Mouse (Mus musculus): ENCODE measurements around the gene Zfhx3. TPM values are rescaled to one million over a fixed set of nuclear protein-coding genes. Genes with fewer than 3 reads are reported as not detected.

The Zfhx3 gene
- polyA plus RNA-seq, 1 experiment from 2014 or later: 32.2 TPM

DNA sequence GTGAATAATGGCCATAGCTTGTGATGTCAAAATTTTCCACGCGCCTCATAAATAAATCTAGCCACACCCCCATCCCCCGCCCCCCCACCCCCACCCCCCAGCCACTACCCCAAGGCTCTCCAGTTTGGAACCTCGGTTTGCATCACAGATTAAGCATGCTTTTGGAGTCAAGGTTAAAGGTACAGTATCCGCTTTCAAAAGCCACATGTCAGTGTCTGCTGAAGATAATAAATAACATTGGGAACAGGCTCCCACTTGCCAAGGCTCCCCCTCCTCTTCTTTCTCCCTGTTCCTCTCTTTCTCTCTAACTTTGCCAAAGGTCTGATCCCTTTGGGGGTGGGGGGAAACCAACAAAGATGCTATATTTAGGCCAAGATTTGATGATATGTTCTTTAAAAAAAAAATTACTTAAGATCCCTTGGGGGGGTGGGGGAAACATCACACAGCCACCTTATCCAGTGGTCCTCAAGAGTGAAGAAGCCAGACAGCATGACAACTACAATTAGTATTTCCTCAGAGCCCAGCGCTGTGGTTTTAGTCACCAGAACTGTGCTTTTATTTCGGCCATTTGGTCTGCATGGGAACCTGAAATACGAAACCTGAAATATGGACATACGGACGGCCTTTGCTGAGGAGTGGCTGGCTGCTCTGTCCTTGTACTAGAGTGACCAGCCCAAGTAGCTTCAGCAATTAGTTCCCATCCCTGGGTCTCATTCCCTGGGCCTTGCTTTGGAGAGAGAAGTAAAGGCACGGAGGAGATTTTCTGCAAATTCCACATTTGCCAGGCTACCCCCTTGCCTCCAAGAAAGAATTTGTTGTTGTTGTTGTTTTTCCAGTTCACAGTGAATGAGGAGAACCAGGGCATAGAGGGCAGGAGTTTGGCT, 84.4 kb downstream of the Zfhx3 start:
- Histone ChIP-seq H3K27ac (ENCODE audit: low read depth, low read length) (no peak overlapping the region), H3K4me2 (ENCODE audit: low read depth, low read length) (no peak overlapping the region; the same call in 1 of the 2 replicates), H3K4me3 (ENCODE audit: low read depth, low read length) (no peak overlapping the region), H3K9me3 (ENCODE audit: control insufficient read depth, low read length) (no peaks in the 10 kb centered on the region), H3K36me3 (ENCODE audit: control insufficient read depth, insufficient read depth, low read length) (no peaks in the 10 kb centered on the region), H3K27me3 (ENCODE audit: control insufficient read depth, insufficient read depth, low read length) (no peaks in the 10 kb centered on the region), H3K4me1 (ENCODE audit: control insufficient read depth, insufficient read depth, low read length) (0 out of 2 replicates have a peak, but pooled peaks cover 3% of the 10 kb centered on the region), H3K9ac (replicated peaks; ENCODE audit: low read depth, low read length) (no peak overlapping the region)
- 66% methylated on average over 11 of the region's 11 CpGs for WGBS
- ATAC-seq (ENCODE audit: low read depth): no peak

DNA sequence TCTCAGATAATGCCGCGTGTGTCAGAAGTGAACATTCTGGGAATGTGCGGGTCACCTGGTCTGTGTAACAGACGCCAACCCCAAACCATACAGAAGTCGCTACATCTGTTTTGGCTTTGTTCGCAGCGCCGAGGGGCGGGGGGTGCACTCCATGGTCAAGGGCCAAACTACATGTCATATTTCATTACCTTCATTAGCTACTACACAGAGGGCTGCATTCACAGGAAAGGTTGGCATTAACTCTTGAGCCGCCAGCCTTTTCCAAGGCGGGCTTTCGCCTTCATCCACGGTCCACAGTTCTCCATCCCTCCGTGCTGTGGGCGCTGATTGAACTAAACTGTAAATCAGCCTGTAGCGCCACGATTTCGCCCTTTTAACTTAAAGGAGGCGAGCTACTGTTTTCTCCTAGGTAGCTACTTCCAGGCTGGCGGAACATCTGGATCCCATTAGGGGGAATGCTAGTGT, 85.1 kb downstream of the Zfhx3 start:
- WGBS: 36% methylated on average over 20 of the region's 20 CpGs
- H3K4me2 ChIP-seq (ENCODE audit: low read depth, low read length): peak overlapping the region; percentile 22
- no peak for ATAC-seq (ENCODE audit: low read depth)
- H3K36me3 ChIP-seq (ENCODE audit: control insufficient read depth, insufficient read depth, low read length): no peaks in the 10 kb centered on the region
- H3K27ac ChIP-seq (ENCODE audit: low read depth, low read length): no peak overlapping the region
- H3K9ac ChIP-seq (replicated peaks; ENCODE audit: low read depth, low read length): no peak overlapping the region
- H3K27me3 ChIP-seq (ENCODE audit: control insufficient read depth, insufficient read depth, low read length): no peaks in the 10 kb centered on the region
- H3K9me3 ChIP-seq (ENCODE audit: control insufficient read depth, low read length): no peaks in the 10 kb centered on the region
- no peak overlapping the region for H3K4me3 ChIP-seq (ENCODE audit: low read depth, low read length)
- H3K4me1 ChIP-seq (ENCODE audit: control insufficient read depth, insufficient read depth, low read length): 0 out of 2 replicates have a peak, but pooled peaks cover 3% of the 10 kb centered on the region

DNA sequence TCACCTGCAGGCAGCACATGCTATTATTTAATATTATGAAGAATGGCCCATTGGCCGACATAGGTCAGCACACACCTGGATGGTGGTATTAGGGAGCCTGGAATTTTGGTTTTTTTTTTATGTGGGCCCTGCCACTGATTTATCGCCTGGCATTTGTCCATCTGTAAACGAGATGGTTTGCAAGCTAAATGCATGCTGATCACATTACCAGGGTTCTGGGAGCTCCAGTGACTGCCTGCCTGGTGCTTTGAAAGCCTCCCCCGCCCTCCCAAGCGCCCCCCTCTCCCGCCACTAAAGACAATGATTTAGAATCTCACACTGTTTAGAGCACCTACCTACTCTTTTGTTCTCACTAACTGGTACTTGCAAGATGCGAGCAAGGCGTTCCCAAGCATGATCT, 86.0 kb downstream of the Zfhx3 start:
- Histone ChIP-seq H3K9ac (replicated peaks; ENCODE audit: low read depth, low read length) (no peak overlapping the region), H3K4me2 (ENCODE audit: low read depth, low read length) (no peak overlapping the region), H3K36me3 (ENCODE audit: control insufficient read depth, insufficient read depth, low read length) (no peaks in the 10 kb centered on the region), H3K4me3 (ENCODE audit: low read depth, low read length) (no peak overlapping the region), H3K27ac (ENCODE audit: low read depth, low read length) (no peak overlapping the region), H3K4me1 (ENCODE audit: control insufficient read depth, insufficient read depth, low read length) (0 out of 2 replicates have a peak, but pooled peaks cover 3% of the 10 kb centered on the region), H3K9me3 (ENCODE audit: control insufficient read depth, low read length) (no peaks in the 10 kb centered on the region), H3K27me3 (ENCODE audit: control insufficient read depth, insufficient read depth, low read length) (no peaks in the 10 kb centered on the region)
- 31% methylated on average over 8 of the region's 8 CpGs for WGBS
- no peak for ATAC-seq (ENCODE audit: low read depth)

DNA sequence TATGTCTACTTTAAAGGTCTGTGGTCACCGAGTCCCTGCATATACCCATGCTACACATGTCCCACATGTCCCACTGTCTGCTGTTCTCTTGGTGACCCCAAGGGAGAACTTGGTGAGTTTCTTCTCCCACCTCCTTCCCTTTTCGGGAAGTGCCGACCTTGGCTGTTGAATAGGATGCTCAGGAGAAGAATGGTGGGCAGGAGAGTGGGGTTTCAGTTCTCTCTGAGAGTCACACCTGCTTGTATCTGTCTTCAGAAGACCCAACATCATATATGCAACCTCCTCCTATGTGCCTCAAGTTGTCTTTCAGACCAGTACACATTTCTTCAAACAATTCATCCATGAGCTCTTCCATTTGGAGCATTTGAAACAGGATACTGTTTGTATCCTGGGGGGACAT, 88.7 kb downstream of the Zfhx3 start:
- H3K4me1 ChIP-seq (ENCODE audit: control insufficient read depth, insufficient read depth, low read length): 0 out of 2 replicates have a peak, but pooled peaks cover 3% of the 10 kb centered on the region
- H3K4me2 ChIP-seq (ENCODE audit: low read depth, low read length): no peak overlapping the region
- H3K4me3 ChIP-seq (ENCODE audit: low read depth, low read length): no peak overlapping the region
- H3K36me3 ChIP-seq (ENCODE audit: control insufficient read depth, insufficient read depth, low read length): no peaks in the 10 kb centered on the region
- H3K27ac ChIP-seq (ENCODE audit: low read depth, low read length): no peak overlapping the region
- no peaks in the 10 kb centered on the region for H3K9me3 ChIP-seq (ENCODE audit: control insufficient read depth, low read length)
- WGBS: 84% methylated on average over 3 of the region's 3 CpGs
- no peak for ATAC-seq (ENCODE audit: low read depth)
- no peaks in the 10 kb centered on the region for H3K27me3 ChIP-seq (ENCODE audit: control insufficient read depth, insufficient read depth, low read length)
- no peak overlapping the region for H3K9ac ChIP-seq (replicated peaks; ENCODE audit: low read depth, low read length)

GRCm38 (mm10) chr8:108034070-108034469, 91.6 kb downstream of the Zfhx3 start:
- Histone ChIP-seq H3K36me3 (ENCODE audit: control insufficient read depth, insufficient read depth, low read length) (no peaks in the 10 kb centered on the region), H3K27ac (ENCODE audit: low read depth, low read length) (no peak overlapping the region), H3K9me3 (ENCODE audit: control insufficient read depth, low read length) (no peaks in the 10 kb centered on the region), H3K9ac (replicated peaks; ENCODE audit: low read depth, low read length) (no peak overlapping the region), H3K27me3 (ENCODE audit: control insufficient read depth, insufficient read depth, low read length) (no peaks in the 10 kb centered on the region), H3K4me1 (ENCODE audit: control insufficient read depth, insufficient read depth, low read length) (0 out of 2 replicates have a peak, but pooled peaks cover 3% of the 10 kb centered on the region), H3K4me2 (ENCODE audit: low read depth, low read length) (no peak overlapping the region), H3K4me3 (ENCODE audit: low read depth, low read length) (no peak overlapping the region)
- 80% methylated on average over 3 of the region's 3 CpGs for WGBS
- no peak for ATAC-seq (ENCODE audit: low read depth)

GRCm38 (mm10) chr8:108034726-108035125, 92.3 kb downstream of the Zfhx3 start:
- H3K4me2 ChIP-seq (ENCODE audit: low read depth, low read length): no peak overlapping the region
- H3K9me3 ChIP-seq (ENCODE audit: control insufficient read depth, low read length): no peaks in the 10 kb centered on the region
- no peak overlapping the region for H3K4me3 ChIP-seq (ENCODE audit: low read depth, low read length)
- H3K9ac ChIP-seq (replicated peaks; ENCODE audit: low read depth, low read length): no peak overlapping the region
- ATAC-seq (ENCODE audit: low read depth): no peak
- H3K36me3 ChIP-seq (ENCODE audit: control insufficient read depth, insufficient read depth, low read length): no peaks in the 10 kb centered on the region
- WGBS: 82% methylated on average over 6 of the region's 6 CpGs
- H3K27me3 ChIP-seq (ENCODE audit: control insufficient read depth, insufficient read depth, low read length): no peaks in the 10 kb centered on the region
- H3K4me1 ChIP-seq (ENCODE audit: control insufficient read depth, insufficient read depth, low read length): 0 out of 2 replicates have a peak, but pooled peaks cover 3% of the 10 kb centered on the region
- H3K27ac ChIP-seq (ENCODE audit: low read depth, low read length): no peak overlapping the region

DNA sequence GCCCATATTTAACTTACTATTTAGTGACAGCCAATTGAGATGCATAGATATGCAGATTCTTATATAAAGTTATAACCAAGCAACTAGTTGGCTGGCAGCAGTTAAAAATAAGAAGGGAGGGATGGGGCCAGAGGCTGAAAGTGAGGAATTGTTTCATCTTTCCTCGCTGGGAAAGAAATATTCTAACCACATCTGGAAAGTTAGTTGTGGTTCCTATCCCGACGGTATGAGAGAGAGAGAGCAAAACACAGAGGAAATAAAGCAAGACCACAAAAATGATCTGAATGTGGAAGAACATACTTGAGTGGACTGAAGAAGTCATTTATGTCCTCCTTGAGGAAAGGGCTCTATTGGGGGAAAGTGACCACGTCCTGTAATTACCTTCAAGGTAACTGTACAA, 101.2 kb downstream of the Zfhx3 start:
- Histone ChIP-seq H3K9ac (replicated peaks; ENCODE audit: low read depth, low read length) (no peak overlapping the region), H3K4me1 (ENCODE audit: control insufficient read depth, insufficient read depth, low read length) (no peaks in the 10 kb centered on the region), H3K9me3 (ENCODE audit: control insufficient read depth, low read length) (no peaks in the 10 kb centered on the region), H3K4me2 (ENCODE audit: low read depth, low read length) (no peak overlapping the region), H3K4me3 (ENCODE audit: low read depth, low read length) (no peak overlapping the region), H3K27ac (ENCODE audit: low read depth, low read length) (no peak overlapping the region), H3K36me3 (ENCODE audit: control insufficient read depth, insufficient read depth, low read length) (no peaks in the 10 kb centered on the region), H3K27me3 (ENCODE audit: control insufficient read depth, insufficient read depth, low read length) (no peaks in the 10 kb centered on the region)
- WGBS: 87% methylated on average over 4 of the region's 4 CpGs
- ATAC-seq (ENCODE audit: low read depth): no peak

GRCm38 (mm10) chr8:108044185-108044584, 101.7 kb downstream of the Zfhx3 start:
- WGBS: 82% methylated on average over 3 of the region's 3 CpGs
- H3K27me3 ChIP-seq (ENCODE audit: control insufficient read depth, insufficient read depth, low read length): no peaks in the 10 kb centered on the region
- H3K9me3 ChIP-seq (ENCODE audit: control insufficient read depth, low read length): no peaks in the 10 kb centered on the region
- no peak overlapping the region for H3K4me2 ChIP-seq (ENCODE audit: low read depth, low read length)
- no peaks in the 10 kb centered on the region for H3K4me1 ChIP-seq (ENCODE audit: control insufficient read depth, insufficient read depth, low read length)
- H3K9ac ChIP-seq (replicated peaks; ENCODE audit: low read depth, low read length): no peak overlapping the region
- no peak overlapping the region for H3K27ac ChIP-seq (ENCODE audit: low read depth, low read length)
- no peak overlapping the region for H3K4me3 ChIP-seq (ENCODE audit: low read depth, low read length)
- ATAC-seq (ENCODE audit: low read depth): no peak
- no peaks in the 10 kb centered on the region for H3K36me3 ChIP-seq (ENCODE audit: control insufficient read depth, insufficient read depth, low read length)

GRCm38 (mm10) chr8:108056241-108056640, 113.8 kb downstream of the Zfhx3 start:
- no peak overlapping the region for H3K27ac ChIP-seq (ENCODE audit: low read depth, low read length)
- H3K36me3 ChIP-seq (ENCODE audit: control insufficient read depth, insufficient read depth, low read length): no peaks in the 10 kb centered on the region
- no peak for ATAC-seq (ENCODE audit: low read depth)
- H3K9ac ChIP-seq (replicated peaks; ENCODE audit: low read depth, low read length): no peak overlapping the region
- H3K4me3 ChIP-seq (ENCODE audit: low read depth, low read length): no peak overlapping the region
- H3K4me2 ChIP-seq (ENCODE audit: low read depth, low read length): no peak overlapping the region
- no peaks in the 10 kb centered on the region for H3K9me3 ChIP-seq (ENCODE audit: control insufficient read depth, low read length)
- WGBS: 45% methylated on average over 5 of the region's 5 CpGs
- H3K4me1 ChIP-seq (ENCODE audit: control insufficient read depth, insufficient read depth, low read length): no peaks in the 10 kb centered on the region
- no peaks in the 10 kb centered on the region for H3K27me3 ChIP-seq (ENCODE audit: control insufficient read depth, insufficient read depth, low read length)

Data from neural tube, embryonic 14.5 days (tissue).